Mouse (Mus musculus): Measurements from ENCODE around the gene Sf3b4. TPM values are rescaled to one million over a fixed set of nuclear protein-coding genes. Genes with fewer than 3 reads are reported as not detected.
"Not testable (repeated sequence)": the region's sequence is repeated elsewhere in the genome, so short reads cannot be mapped to it uniquely, and the experiment has no call there.

Sf3b4 gene
- polyA plus RNA-seq, 1 experiment from 2014 or later: 126 TPM

DNA sequence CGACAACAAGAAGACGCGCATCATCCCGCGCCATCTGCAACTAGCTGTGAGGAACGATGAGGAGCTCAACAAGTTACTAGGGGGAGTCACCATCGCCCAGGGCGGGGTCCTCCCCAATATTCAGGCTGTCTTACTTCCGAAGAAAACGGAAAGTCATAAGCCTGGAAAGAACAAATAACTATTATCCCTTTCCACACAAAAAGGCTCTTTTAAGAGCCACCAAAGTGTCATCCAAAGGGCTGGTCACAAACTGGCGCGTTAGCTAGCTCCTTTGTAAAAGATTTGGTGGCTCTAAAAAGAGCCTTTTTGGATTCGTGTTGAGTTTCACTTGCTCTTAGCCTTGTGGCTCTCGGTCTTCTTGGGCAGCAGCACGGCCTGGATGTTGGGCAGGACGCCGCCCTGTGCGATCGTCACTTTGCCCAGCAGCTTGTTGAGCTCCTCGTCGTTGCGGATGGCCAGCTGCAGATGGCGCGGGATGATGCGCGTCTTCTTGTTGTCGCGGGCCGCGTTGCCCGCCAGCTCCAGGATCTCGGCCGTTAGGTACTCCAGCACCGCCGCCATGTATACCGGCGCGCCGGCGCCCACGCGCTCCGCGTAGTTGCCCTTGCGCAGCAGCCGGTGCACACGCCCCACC, 48.1 kb downstream of the Sf3b4 start:
- 0 out of 2 replicates have a peak, but pooled peaks have one; percentile 12 for ATAC-seq (replicated peaks; ENCODE audit: insufficient number of reproducible peaks, low FRiP score, low TSS enrichment)
- whole genome bisulfite sequencing (ENCODE audit: insufficient replicate concordance): under 1% methylated on average over 24 of the region's 47 CpGs
- H3K4me3 ChIP-seq (ENCODE audit: low read depth, low read length): peak overlapping the region; percentile 66

DNA sequence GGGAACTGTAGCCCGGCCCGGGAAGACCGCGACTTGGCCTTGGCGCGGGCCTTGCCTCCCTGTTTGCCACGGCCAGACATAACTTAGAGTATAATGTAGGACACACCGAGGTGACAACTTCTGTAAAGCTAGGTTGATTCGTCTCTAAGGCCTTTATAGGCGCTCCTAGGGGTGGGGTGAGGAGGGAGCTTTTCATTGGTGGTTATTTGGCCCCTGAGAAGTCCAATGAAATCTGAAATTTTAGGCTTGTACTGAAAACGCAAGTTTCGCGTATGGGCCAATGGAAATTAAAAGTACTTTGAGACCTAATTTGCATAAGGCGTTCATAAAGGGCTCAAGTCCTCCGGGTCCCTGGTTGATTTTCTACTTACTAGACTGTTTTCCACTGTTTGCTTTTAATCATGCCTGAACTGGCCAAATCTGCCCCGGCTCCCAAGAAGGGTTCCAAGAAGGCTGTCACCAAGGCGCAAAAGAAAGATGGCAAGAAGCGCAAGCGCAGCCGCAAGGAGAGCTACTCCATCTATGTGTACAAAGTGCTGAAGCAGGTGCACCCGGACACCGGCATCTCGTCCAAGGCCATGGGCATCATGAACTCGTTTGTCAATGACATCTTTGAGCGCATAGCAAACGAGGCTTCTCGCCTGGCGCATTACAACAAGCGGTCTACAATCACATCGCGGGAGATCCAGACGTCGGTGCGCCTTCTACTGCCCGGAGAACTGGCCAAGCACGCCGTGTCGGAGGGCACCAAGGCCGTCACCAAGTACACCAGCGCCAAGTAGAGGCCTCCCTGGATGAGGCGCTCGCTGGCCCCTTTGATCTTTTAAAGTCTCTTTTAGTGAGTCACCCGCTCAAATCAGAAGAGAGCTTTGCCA, 48.9 kb downstream of the Sf3b4 start, which contains the start of the genes Hist2h2ac and Hist2h2be:
Gene Hist2h2ac, minus strand, starts transcription at position 116 of the 875 bp plus-strand sequence.
Gene Hist2h2be, plus strand, starts transcription at position 355 of the 875 bp plus-strand sequence.
- no peaks in the 10 kb centered on the region for H3K36me3 ChIP-seq (ENCODE audit: control insufficient read depth, insufficient read depth, low read length)
- ATAC-seq (replicated peaks; ENCODE audit: insufficient number of reproducible peaks, low FRiP score, low TSS enrichment): peak; percentile 85
- H3K27me3 ChIP-seq (ENCODE audit: control insufficient read depth, insufficient read depth, low read length): no peaks in the 10 kb centered on the region
- H3K4me1 ChIP-seq (ENCODE audit: control insufficient read depth, insufficient read depth, low read length): peaks cover 28% of the 10 kb centered on the region
- under 1% methylated on average over 43 of the region's 43 CpGs for WGBS (ENCODE audit: insufficient replicate concordance)
- peak within 1 kb of the TSS; percentile 97 for H3K9ac ChIP-seq (ENCODE audit: low read depth, low read length)
- H3K9me3 ChIP-seq (replicated peaks; ENCODE audit: control insufficient read depth, low read length): no peaks in the 10 kb centered on the region
- H3K4me2 ChIP-seq: peak within 1 kb of the TSS; percentile 67
- peak within 1 kb of the TSS; percentile 66 for H3K4me3 ChIP-seq (ENCODE audit: low read depth, low read length)
- peak within 1 kb of the TSS; percentile 99 for H3K27ac ChIP-seq (ENCODE audit: low read depth, low read length)

More for the DNA sequence above, 48.1 kb downstream of the Sf3b4 start:
- not testable (repeated sequence) for H3K9me3 ChIP-seq (replicated peaks; ENCODE audit: control insufficient read depth, low read length); H3K36me3 ChIP-seq (ENCODE audit: control insufficient read depth, insufficient read depth, low read length); H3K27me3 ChIP-seq (ENCODE audit: control insufficient read depth, insufficient read depth, low read length)
- H3K4me1 ChIP-seq (ENCODE audit: control insufficient read depth, insufficient read depth, low read length): peaks cover 23% of the 10 kb centered on the region
- H3K4me2 ChIP-seq: peak overlapping the region; percentile 67
- H3K27ac ChIP-seq (ENCODE audit: low read depth, low read length): peak overlapping the region; percentile 99
- peak overlapping the region; percentile 97 for H3K9ac ChIP-seq (ENCODE audit: low read depth, low read length)

DNA sequence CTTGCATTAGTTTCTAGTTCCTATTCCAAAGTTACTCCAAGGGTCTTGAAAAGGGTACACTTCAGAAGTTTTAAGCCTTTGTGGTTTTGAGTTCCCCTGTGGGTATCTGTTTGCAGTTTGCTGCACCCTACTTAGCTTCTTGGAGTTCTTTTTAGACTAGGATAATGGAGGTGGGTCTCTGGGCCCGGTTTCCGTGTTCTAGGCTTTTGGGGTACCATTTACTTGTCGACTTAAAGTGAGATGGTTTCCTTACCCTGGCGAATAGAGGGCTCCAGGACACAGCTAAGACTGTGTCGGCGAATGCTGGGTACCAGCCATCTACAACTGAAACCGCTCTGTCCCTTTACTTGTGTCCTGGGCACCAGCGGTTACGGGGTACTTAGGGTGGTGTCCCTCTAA, 49.5 kb downstream of the Sf3b4 start:
- peak overlapping the region; percentile 99 for H3K27ac ChIP-seq (ENCODE audit: low read depth, low read length)
- H3K4me2 ChIP-seq: peak overlapping the region; percentile 67
- peaks cover 31% of the 10 kb centered on the region for H3K4me1 ChIP-seq (ENCODE audit: control insufficient read depth, insufficient read depth, low read length)
- H3K4me3 ChIP-seq (ENCODE audit: low read depth, low read length): peak overlapping the region; percentile 66
- H3K36me3 ChIP-seq (ENCODE audit: control insufficient read depth, insufficient read depth, low read length): no peaks in the 10 kb centered on the region
- WGBS (ENCODE audit: insufficient replicate concordance): 35% methylated on average over 9 of the region's 9 CpGs
- no peaks in the 10 kb centered on the region for H3K9me3 ChIP-seq (replicated peaks; ENCODE audit: control insufficient read depth, low read length)
- H3K27me3 ChIP-seq (ENCODE audit: control insufficient read depth, insufficient read depth, low read length): no peaks in the 10 kb centered on the region
- no peak for ATAC-seq (replicated peaks; ENCODE audit: insufficient number of reproducible peaks, low FRiP score, low TSS enrichment)
- peak overlapping the region; percentile 97 for H3K9ac ChIP-seq (ENCODE audit: low read depth, low read length)

DNA sequence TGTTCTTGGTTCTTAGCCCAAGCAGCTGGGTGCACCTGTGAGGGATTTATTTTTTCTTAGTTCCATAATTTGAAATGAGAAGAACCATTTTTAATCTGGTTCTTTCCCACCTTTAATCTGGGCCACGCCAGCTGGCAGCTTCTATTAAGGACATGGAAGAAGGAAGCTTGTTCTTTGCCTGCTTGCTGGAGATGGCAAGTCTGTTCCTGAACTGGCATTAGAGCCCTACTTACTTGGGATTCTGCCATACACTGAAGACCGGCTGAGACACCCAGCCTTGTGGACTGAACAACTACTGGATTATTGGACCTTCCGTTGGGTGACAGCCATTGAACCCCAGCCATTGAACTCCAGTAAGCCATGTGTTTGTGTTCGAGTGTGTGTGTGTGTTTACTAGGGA, 50.6 kb downstream of the Sf3b4 start:
- Histone ChIP-seq H3K4me3 (ENCODE audit: low read depth, low read length) (no peak overlapping the region), H3K4me2 (peak overlapping the region; percentile 67; the same call in 1 of the 2 replicates), H3K27me3 (ENCODE audit: control insufficient read depth, insufficient read depth, low read length) (no peaks in the 10 kb centered on the region), H3K9me3 (replicated peaks; ENCODE audit: control insufficient read depth, low read length) (no peaks in the 10 kb centered on the region), H3K4me1 (ENCODE audit: control insufficient read depth, insufficient read depth, low read length) (peaks cover 31% of the 10 kb centered on the region), H3K36me3 (ENCODE audit: control insufficient read depth, insufficient read depth, low read length) (no peaks in the 10 kb centered on the region), H3K9ac (ENCODE audit: low read depth, low read length) (no peak overlapping the region), H3K27ac (ENCODE audit: low read depth, low read length) (no peak overlapping the region)
- no peak for ATAC-seq (replicated peaks; ENCODE audit: insufficient number of reproducible peaks, low FRiP score, low TSS enrichment)
- WGBS (ENCODE audit: insufficient replicate concordance): 93% methylated on average over 4 of the region's 4 CpGs

DNA sequence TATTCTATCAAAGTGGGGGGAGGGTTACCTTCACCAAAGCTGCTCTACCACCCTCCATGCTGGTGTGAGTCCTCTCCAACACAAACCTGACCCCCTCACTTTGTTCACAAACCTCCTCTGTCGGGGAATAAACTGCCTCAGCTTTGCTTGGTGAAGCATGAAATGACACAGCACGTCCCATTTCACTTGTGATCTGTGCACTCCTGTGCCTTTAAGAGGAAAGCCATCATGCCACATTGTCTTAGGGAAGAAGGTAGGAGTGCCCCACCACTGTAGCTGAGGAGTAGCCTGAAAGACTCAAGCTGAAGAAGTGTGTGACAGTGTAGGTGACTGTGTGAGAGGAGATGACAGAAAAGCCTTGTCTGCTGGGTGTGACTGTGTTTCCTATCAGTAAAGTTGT, 53.3 kb downstream of the Sf3b4 start:
- WGBS (ENCODE audit: insufficient replicate concordance): 48% methylated on average over 2 of the region's 2 CpGs
- no peaks in the 10 kb centered on the region for H3K9me3 ChIP-seq (replicated peaks; ENCODE audit: control insufficient read depth, low read length)

More for the DNA sequence above, 53.3 kb downstream of the Sf3b4 start:
- Histone ChIP-seq H3K9ac (ENCODE audit: low read depth, low read length) (0 out of 2 replicates have a peak overlapping the region, but pooled peaks have one; percentile 28), H3K4me3 (ENCODE audit: low read depth, low read length) (no peak overlapping the region), H3K4me1 (ENCODE audit: control insufficient read depth, insufficient read depth, low read length) (peaks cover 25% of the 10 kb centered on the region), H3K27me3 (ENCODE audit: control insufficient read depth, insufficient read depth, low read length) (no peaks in the 10 kb centered on the region), H3K4me2 (no peak overlapping the region; the same call in 1 of the 2 replicates), H3K36me3 (ENCODE audit: control insufficient read depth, insufficient read depth, low read length) (no peaks in the 10 kb centered on the region), H3K27ac (ENCODE audit: low read depth, low read length) (peak overlapping the region; percentile 46; the same call in 1 of the 2 replicates)
- no peak for ATAC-seq (replicated peaks; ENCODE audit: insufficient number of reproducible peaks, low FRiP score, low TSS enrichment)

Small RNA genes within 50 kb of the gene (microRNA-seq; reads per million reads assigned to microRNA genes)
- gene Gm44492 (ENCODE audit: borderline number of aligned reads): 1.0 reads per million, percentile 13 among the genes with 10 or more reads in this experiment

Other genes starting within 250 kb of the Sf3b4 start
- gene Anp32e, start 243.1 kb upstream of the Sf3b4 start, polyA plus RNA-seq (2014; fragmentation: Nextera tagmentation; extraction: Ambion mirVana): 71.0 and 88.5 TPM in 2 replicates
- 69.5 and 82.2 TPM in 2 replicates for gene Plekho1, start 176.3 kb upstream of the Sf3b4 start, polyA plus RNA-seq (2014; fragmentation: Nextera tagmentation; extraction: Ambion mirVana)
- gene Vps45, start 113.9 kb upstream of the Sf3b4 start, polyA plus RNA-seq (2014; fragmentation: Nextera tagmentation; extraction: Ambion mirVana): 20.4 and 23.9 TPM in 2 replicates
- gene Otud7b, start 67.8 kb upstream of the Sf3b4 start, polyA plus RNA-seq (2014; fragmentation: Nextera tagmentation; extraction: Ambion mirVana): 8.7 and 9.3 TPM in 2 replicates
- gene Mtmr11, start 10.3 kb upstream of the Sf3b4 start, polyA plus RNA-seq (2014; fragmentation: Nextera tagmentation; extraction: Ambion mirVana): 8.6 and 10.4 TPM in 2 replicates
- gene Sv2a, start 8.8 kb downstream of the Sf3b4 start, polyA plus RNA-seq (2014; fragmentation: Nextera tagmentation; extraction: Ambion mirVana): 12.3 and 18.6 TPM in 2 replicates
- gene Bola1, start 47.4 kb downstream of the Sf3b4 start, polyA plus RNA-seq (2014; fragmentation: Nextera tagmentation; extraction: Ambion mirVana): 47.5 and 49.6 TPM in 2 replicates
- gene Hist2h2ab, start 47.5 kb downstream of the Sf3b4 start, polyA plus RNA-seq (2014; fragmentation: Nextera tagmentation; extraction: Ambion mirVana): not detected in 2 replicates
- 3.6 and 5.5 TPM in 2 replicates for gene Hist2h2ac, start 48.5 kb downstream of the Sf3b4 start, polyA plus RNA-seq (2014; fragmentation: Nextera tagmentation; extraction: Ambion mirVana)
- 3.3 and 5.4 TPM in 2 replicates for gene Hist2h2be, start 48.8 kb downstream of the Sf3b4 start, polyA plus RNA-seq (2014; fragmentation: Nextera tagmentation; extraction: Ambion mirVana)
- 1.8 and 2.6 TPM in 2 replicates for gene Hist2h3c2, start 66.8 kb downstream of the Sf3b4 start, polyA plus RNA-seq (2014; fragmentation: Nextera tagmentation; extraction: Ambion mirVana)
- 17.2 and 27.4 TPM in 2 replicates for gene Hist2h2aa2, start 67.9 kb downstream of the Sf3b4 start, polyA plus RNA-seq (2014; fragmentation: Nextera tagmentation; extraction: Ambion mirVana)
- gene Hist2h2aa1, start 73.2 kb downstream of the Sf3b4 start, polyA plus RNA-seq (2014; fragmentation: Nextera tagmentation; extraction: Ambion mirVana): 7.9 and 13.4 TPM in 2 replicates
- 0.66 and 1.2 TPM in 2 replicates for gene Hist2h3c1, start 74.4 kb downstream of the Sf3b4 start, polyA plus RNA-seq (2014; fragmentation: Nextera tagmentation; extraction: Ambion mirVana)
- gene Hist2h4, start 91.0 kb downstream of the Sf3b4 start, polyA plus RNA-seq (2014; fragmentation: Nextera tagmentation; extraction: Ambion mirVana): 1.3 and 2.7 TPM in 2 replicates
- 24.3 and 29.5 TPM in 2 replicates for gene Hist2h3b, start 96.3 kb downstream of the Sf3b4 start, polyA plus RNA-seq (2014; fragmentation: Nextera tagmentation; extraction: Ambion mirVana)
- 6.6 and 7.1 TPM in 2 replicates for gene Hist2h2bb, start 97.4 kb downstream of the Sf3b4 start, polyA plus RNA-seq (2014; fragmentation: Nextera tagmentation; extraction: Ambion mirVana)
- 0.89 and 1.3 TPM in 2 replicates for gene Fcgr1, start 121.6 kb downstream of the Sf3b4 start, polyA plus RNA-seq (2014; fragmentation: Nextera tagmentation; extraction: Ambion mirVana)